Mouse (Mus musculus): ENCODE data around the gene Rere.

DNA sequence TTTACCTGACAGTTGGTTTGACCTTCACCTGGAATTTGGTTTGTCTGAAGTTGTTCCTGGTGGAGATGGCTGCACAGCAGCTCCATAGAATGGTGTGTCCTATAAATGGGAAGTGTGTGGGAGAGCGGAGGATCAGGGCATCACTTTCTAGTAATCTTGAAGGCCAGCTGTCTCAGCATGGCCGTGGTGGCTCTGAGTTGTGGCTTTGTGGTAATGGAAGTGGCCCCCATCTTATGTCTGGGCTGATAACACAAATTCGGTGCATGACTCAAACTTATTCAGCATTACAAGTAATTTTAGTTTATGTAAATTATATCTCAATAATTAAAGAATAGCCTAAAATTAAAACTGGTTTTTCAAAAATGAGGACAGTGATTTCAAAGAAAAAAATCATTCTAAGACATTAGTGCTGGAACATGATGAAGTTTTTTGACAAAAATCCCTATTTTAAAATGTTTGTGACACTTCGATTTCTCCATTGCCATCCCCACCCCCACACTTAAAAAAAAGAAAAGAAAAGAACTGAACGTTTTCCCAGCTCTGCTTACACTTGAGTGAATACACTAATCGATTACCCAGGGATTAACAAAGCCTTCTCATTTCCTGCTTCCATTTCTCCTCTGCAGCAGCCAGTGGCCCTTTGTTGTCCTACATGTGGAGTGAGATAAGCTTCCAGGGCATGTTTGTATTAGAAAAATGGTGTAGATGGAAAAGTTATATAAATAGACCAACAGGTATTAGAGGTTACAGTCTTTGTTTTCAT lies 180.2 kb downstream of the Rere start:
- no peak for TF ChIP-seq CTCF (IDR thresholded peaks at IDR 0.05; ENCODE audit: borderline replicate concordance, extremely low read depth, insufficient read depth, insufficient read length)
- TF ChIP-seq POLR2A (IDR thresholded peaks at IDR 0.05; ENCODE audit: borderline replicate concordance, extremely low read depth, insufficient read depth, insufficient read length, poor library complexity, severe bottlenecking) = no peak
